Mouse (Mus musculus) megakaryocyte, embryonic 14.5 days (primary cell): Measurements from ENCODE around the gene 9930111J21Rik2.
"Not testable (repeated sequence)": the region's sequence is repeated elsewhere in the genome, so short reads cannot be mapped to it uniquely, and the experiment has no call there.

Source experiments
- FLI1 ChIP-seq: IDR thresholded peaks from 2 replicates; pipeline ENCODE4 v1.6.1; 2012; ENCODE audit warnings: low read length, inconsistent platforms, mixed read lengths
- GATA1 ChIP-seq: IDR thresholded peaks from 3 replicates; pipeline ENCODE4 v1.6.1; 2012; ENCODE audit warnings: mixed read lengths, low read length, inconsistent platforms, borderline replicate concordance

- TF ChIP-seq GATA1, FLI1: not testable (repeated sequence)
These were observed 10.8 kb upstream of the 9930111J21Rik2 start for GRCm38 (mm10) chr11:49061865-49062264.
